Mouse (Mus musculus): ENCODE measurements around the gene Lcn10.
"Not testable (repeated sequence)": the region's sequence is repeated elsewhere in the genome, so short reads cannot be mapped to it uniquely, and the experiment has no call there.

The Lcn10 gene

DNA sequence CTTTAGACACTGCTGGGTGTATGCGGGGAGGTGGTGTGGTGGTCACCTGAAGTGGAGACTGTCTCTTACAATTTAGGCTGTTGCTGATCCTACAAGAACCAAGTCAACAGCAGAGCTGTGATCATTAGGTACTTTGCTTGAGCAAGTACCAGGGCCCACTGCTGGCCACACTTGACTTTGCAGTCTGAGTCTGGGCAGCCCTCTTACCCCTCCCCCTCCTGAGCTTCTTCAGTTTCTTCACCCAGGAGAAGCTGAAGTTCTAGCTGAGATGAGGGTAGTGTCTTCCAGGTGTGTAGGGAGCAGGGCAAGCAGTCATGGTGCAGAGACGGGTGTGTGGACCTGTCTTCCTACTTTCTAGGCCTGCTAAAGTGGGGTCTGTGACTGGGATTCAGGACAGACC lies 25.6 kb downstream of the Lcn10 start:
- DNase-seq: peak; percentile 47 to 63

DNA sequence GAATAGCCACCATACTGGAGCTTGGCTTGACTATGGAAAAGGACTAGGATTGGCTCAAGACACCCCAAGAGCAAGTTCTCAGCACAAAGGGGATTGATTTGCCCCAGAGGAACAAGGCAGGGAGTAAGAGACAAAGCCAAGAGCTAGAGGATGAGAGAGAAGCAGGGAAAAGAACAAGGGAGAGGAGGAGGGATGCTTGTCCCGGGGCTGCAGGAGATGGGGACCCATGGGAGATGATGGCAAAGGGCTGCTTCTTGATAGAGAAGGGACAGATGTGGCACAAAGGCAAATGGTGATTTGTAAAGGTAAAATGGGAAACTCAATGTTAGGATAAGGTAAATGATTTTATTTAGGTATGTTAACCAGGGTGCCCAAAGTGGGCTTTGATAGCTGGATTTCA lies 26.5 kb downstream of the Lcn10 start:
- DNase-seq: not testable (repeated sequence)

DNA sequence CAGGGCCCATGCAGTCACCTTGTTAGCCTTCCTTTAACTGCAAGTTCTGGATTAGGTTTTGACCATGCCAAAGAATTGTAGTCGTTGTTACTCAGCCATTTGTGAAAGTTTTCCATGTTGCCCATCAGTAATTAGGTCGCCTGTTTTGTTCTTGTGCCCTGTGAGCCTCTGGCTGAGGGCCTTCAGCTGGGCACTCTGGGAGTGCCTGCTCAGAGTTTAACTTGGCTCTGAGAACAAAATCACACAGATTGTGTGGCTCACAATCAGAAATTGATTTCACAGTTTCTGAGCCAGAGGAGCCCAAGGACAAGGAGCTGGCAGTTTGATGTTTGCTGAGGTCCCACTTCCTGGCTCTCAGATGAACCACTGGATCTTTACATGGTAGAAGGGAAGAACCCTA lies 27.3 kb downstream of the Lcn10 start:
- not testable (repeated sequence) for DNase-seq

DNA sequence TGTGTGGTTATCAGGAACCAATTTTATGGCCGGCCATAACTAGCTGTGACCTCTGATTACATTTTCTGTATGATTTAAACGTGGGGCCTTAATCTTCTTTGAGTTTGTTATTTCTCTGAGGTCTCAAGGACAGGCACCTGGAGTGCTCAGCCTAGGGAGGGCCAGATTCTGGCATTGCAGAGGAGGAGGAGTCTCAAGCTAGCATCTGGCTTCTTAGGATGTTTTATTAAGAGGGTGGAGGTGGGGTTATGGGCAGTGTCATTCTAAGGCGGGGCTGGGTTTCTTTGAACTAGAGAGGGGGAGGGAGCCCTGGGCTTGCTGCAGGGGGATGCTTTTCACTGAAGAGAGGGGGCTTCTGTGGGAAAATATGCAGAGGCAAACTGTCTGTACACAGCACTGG lies 29.1 kb downstream of the Lcn10 start:
- not testable (repeated sequence) for DNase-seq

DNA sequence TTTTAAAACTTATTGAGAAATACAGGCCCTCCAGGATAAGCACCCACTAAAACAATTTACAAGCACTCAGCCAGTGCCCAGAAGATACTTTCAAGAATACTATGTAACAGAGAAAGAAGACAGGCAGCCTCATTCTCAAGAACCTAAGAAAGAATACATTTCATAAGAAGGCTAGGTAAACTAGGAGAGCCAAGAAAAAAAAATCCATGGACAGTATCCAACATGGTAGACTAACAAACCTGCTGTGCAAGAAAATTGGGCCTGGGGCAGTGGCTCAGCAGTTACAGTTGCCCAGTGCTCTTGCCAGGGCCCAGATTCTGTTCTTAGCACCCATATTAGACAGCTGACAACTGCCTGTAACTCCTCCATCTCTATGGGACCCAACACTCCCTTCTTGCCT lies 34.7 kb downstream of the Lcn10 start:
- DNase-seq: no peak

DNA sequence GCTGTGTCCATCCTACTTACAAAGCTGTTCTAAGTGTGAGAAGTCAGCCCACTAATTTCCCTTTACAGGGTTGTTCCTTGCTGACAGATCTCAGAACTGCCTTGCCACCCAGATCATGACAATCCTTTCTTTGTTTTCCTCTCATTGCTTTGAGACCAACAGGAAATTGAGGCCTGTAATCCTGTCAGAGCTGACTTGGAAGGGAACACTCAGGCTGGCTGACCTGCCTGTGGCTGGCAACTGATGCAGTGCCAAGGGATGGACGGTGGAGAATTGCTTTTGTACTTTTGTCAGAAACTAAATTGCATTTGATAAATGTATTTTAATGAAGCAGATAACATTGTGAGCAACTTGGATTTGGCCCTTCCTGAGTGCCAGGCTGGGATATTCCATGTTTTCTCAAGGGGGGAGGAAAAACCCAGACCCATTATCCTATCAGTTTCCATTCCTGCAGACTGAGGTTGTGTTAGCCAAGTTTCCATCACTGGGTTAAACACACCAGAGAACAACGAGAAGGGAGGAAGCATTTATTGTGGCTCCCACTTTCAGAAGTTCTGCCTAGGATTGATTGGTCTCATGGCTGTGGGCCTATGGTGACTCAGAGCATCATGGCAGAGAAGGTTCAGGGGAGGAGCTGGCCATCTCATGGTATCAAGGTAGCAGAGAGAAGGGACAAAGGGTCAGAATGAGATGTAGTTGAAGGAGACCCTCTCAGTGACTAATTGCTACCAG lies 50.8 kb downstream of the Lcn10 start:
- DNase-seq: no peak
